Comparison of ENCODE assay signal across 7 mouse cellular contexts in the genomic region with DNA sequence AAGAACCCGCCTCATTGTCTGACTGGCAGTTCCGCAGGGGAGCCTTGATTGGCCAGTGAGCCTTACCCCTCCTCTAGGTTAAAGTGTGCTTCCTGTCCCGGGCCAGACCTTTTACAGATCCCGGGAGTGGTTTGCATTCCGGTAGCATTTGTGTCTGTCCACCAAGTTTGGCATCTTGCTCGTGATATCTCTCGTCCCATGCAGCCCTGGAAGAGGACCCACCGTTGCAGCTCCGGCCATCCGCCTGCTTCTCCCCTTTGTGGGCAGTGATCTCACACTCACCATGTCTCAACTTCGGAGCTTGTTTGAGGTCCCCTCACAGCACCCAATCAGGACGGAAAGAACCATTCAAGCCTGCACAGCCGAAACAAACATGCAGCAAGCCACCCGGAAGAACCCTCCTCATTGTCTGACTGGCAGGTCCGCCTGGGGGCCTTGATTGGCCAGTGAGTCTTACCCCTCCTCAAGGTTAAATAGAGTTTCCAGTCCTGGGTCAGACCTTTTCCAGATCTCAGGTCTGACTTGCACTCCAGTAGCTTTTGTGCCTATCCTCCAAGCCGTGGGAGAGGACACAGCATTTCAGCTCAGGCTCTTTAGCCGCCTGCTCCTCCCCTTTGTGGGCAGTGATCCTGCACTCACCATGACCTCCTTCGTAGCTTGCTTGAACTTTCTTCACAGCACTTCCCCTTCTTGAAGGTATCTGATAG. TPM values are rescaled to one million over a fixed set of nuclear protein-coding genes. Genes with fewer than 3 reads are reported as not detected.
DNase-seq lines count a peak whose midpoint lies in the region; ATAC-seq and TF ChIP-seq lines count a peak whose summit lies in the region.

Gene 2610044O15Rik8, minus strand, starts transcription at position 380 of the 707 bp plus-strand sequence.

- peak; percentile 23 for TF ChIP-seq POLR2A in small intestine, adult 2 months (IDR thresholded peaks at IDR 0.05; ENCODE audit: low read depth, low read length)

- H3K27me3 ChIP-seq in embryonic facial prominence, embryonic 10.5 days (replicated peaks; ENCODE audit: low read depth, poor library complexity, severe bottlenecking), result no peaks in the 10 kb centered on the region
- H3K27me3 ChIP-seq in intestine, postnatal 0 days (replicated peaks; ENCODE audit: control insufficient read depth, insufficient read depth, low read length), result no peaks in the 10 kb centered on the region
- no peaks in the 10 kb centered on the region for H3K27me3 ChIP-seq in midbrain, embryonic 12.5 days
- no peaks in the 10 kb centered on the region for H3K27me3 ChIP-seq in small intestine, adult 2 months (ENCODE audit: control insufficient read depth, insufficient read depth, low read length)

- DNase-seq in adrenal gland, postnatal 10 days, result peak; percentile 91
- DNase-seq in embryonic facial prominence, embryonic 10.5 days (ENCODE audit: low spot score), result peak; percentile 87
- peak; percentile 40 for DNase-seq in gonadal fat pad, adult 2 months (ENCODE audit: low read depth)
- peak; percentile 81 for DNase-seq in left cerebral cortex, postnatal 4 days

- H3K4me1 ChIP-seq in embryonic facial prominence, embryonic 10.5 days, result peaks cover 14% of the 10 kb centered on the region
- no peaks in the 10 kb centered on the region for H3K4me1 ChIP-seq in intestine, postnatal 0 days (replicated peaks; ENCODE audit: control insufficient read depth, insufficient read depth, low read length)
- peaks cover 12% of the 10 kb centered on the region for H3K4me1 ChIP-seq in midbrain, embryonic 12.5 days
- H3K4me1 ChIP-seq in small intestine, adult 2 months (ENCODE audit: control insufficient read depth, insufficient read depth, insufficient read length, low read length), result peaks cover 3% of the 10 kb centered on the region; the same call in 1 of the 2 replicates

- intact Hi-C loops in left cerebral cortex, postnatal 4 days (cut with DNase I), result no loop called here

- WGBS in embryonic facial prominence, embryonic 10.5 days, result under 1% methylated on average over 18 of the region's 18 CpGs
- under 1% methylated on average over 18 of the region's 18 CpGs for WGBS in intestine, postnatal 0 days
- under 1% methylated on average over 18 of the region's 18 CpGs for WGBS in midbrain, embryonic 12.5 days
- WGBS in small intestine, adult 2 months, result under 1% methylated on average over 18 of the region's 18 CpGs

- H3K4me3 ChIP-seq in embryonic facial prominence, embryonic 10.5 days, result peak within 1 kb of the TSS; percentile 64
- H3K4me3 ChIP-seq in intestine, postnatal 0 days (ENCODE audit: low read depth, low read length), result peak within 1 kb of the TSS; percentile 47
- H3K4me3 ChIP-seq in midbrain, embryonic 12.5 days, result peak within 1 kb of the TSS; percentile 67
- peak within 1 kb of the TSS; percentile 77 for H3K4me3 ChIP-seq in small intestine, adult 2 months (ENCODE audit: low read depth, low read length)

- peak; percentile 100 for ATAC-seq in intestine, postnatal 0 days
- ATAC-seq in midbrain, embryonic 12.5 days (ENCODE audit: low FRiP score, low read depth), result peak; percentile 100

- H3K9me3 ChIP-seq in embryonic facial prominence, embryonic 10.5 days, result no peaks in the 10 kb centered on the region
- H3K9me3 ChIP-seq in intestine, postnatal 0 days (ENCODE audit: control insufficient read depth), result no peaks in the 10 kb centered on the region
- H3K9me3 ChIP-seq in midbrain, embryonic 12.5 days, result no peaks in the 10 kb centered on the region

- H3K36me3 ChIP-seq in embryonic facial prominence, embryonic 10.5 days (replicated peaks), result no peaks in the 10 kb centered on the region
- H3K36me3 ChIP-seq in intestine, postnatal 0 days (ENCODE audit: control insufficient read depth, insufficient read depth), result no peaks in the 10 kb centered on the region
- no peaks in the 10 kb centered on the region for H3K36me3 ChIP-seq in midbrain, embryonic 12.5 days
- no peaks in the 10 kb centered on the region for H3K36me3 ChIP-seq in small intestine, adult 2 months (ENCODE audit: control insufficient read depth, insufficient read depth, low read length)

- H3K4me2 ChIP-seq in intestine, postnatal 0 days (replicated peaks; ENCODE audit: low read depth), result peak within 1 kb of the TSS; percentile 73
- peak within 1 kb of the TSS; percentile 67 for H3K4me2 ChIP-seq in midbrain, embryonic 12.5 days (replicated peaks)

- peak within 1 kb of the TSS; percentile 87 for H3K27ac ChIP-seq in embryonic facial prominence, embryonic 10.5 days (replicated peaks)
- H3K27ac ChIP-seq in intestine, postnatal 0 days (ENCODE audit: low read depth, low read length), result peak within 1 kb of the TSS; percentile 89
- peak within 1 kb of the TSS; percentile 90 for H3K27ac ChIP-seq in midbrain, embryonic 12.5 days (replicated peaks)
- peak within 1 kb of the TSS; percentile 95 for H3K27ac ChIP-seq in small intestine, adult 2 months (ENCODE audit: insufficient read depth, low read depth, low read length)

- peak within 1 kb of the TSS; percentile 58 for H3K9ac ChIP-seq in intestine, postnatal 0 days (ENCODE audit: low read depth, low read length)
- H3K9ac ChIP-seq in midbrain, embryonic 12.5 days (replicated peaks), result peak within 1 kb of the TSS; percentile 59

- TF ChIP-seq CTCF in intestine, postnatal 0 days (IDR thresholded peaks at IDR 0.05; ENCODE audit: low read depth), result no peak
- TF ChIP-seq CTCF in small intestine, adult 2 months (IDR thresholded peaks at IDR 0.05; ENCODE audit: extremely low read depth, insufficient read length, insufficient replicate concordance, low read depth, low read length), result no peak

RNA-seq across cellular contexts. Expression of gene 2610044O15Rik8, which starts in this region (rescaled TPM):
- 10 to 100 TPM; 11.1 to 22.7 TPM for total RNA-seq in adrenal gland, postnatal 10 days (2021)
- 22.9 and 23.4 TPM in 2 replicates for polyA plus RNA-seq in embryonic facial prominence, embryonic 10.5 days (2016; fragmentation: Nextera tagmentation; extraction: Ambion mirVana)
- 5.3 and 5.5 TPM in 2 replicates for polyA plus RNA-seq in gonadal fat pad, adult 2 months (2012; rRNA removed)
- 15.8 and 18.6 TPM in 2 replicates for polyA plus RNA-seq in intestine, postnatal 0 days (2015; fragmentation: Nextera tagmentation; extraction: Ambion mirVana)
- total RNA-seq in left cerebral cortex, postnatal 4 days (2021), result 10 to 100 TPM; 16.0 to 17.3 TPM
- polyA plus RNA-seq in midbrain, embryonic 12.5 days (2016; fragmentation: Nextera tagmentation; extraction: Ambion mirVana), result 27.2 and 27.4 TPM in 2 replicates
- polyA plus RNA-seq in small intestine, adult 2 months (2012; rRNA removed), result 0.14 and 0.39 TPM in 2 replicates

Comparison
In these comparisons a context has a peak if more than half of its experiments do, and no peak if none do; other contexts are left out.
1. Peak in every context shown above with its lines: DNase-seq, ATAC-seq, H3K4me3 ChIP-seq and H3K27ac ChIP-seq.
2. DNase-seq: peak in every context shown above with its lines; median percentile 91 in adrenal gland, postnatal 10 days; 87 in embryonic facial prominence, embryonic 10.5 days; 81 in left cerebral cortex, postnatal 4 days; 40 in gonadal fat pad, adult 2 months.